Mouse (Mus musculus): Measurements from ENCODE around the gene Fras1.
A peak's percentile ranks its signal among the peaks of the same experiment; 100 is the strongest.

Fras1 gene

GRCm38 (mm10) chr5:96747195-96747984 is 373.6 kb downstream of the Fras1 start:
- no peak for ATAC-seq (ENCODE audit: insufficient number of reproducible peaks, low FRiP score, low TSS enrichment)

- ATAC-seq (ENCODE audit: insufficient number of reproducible peaks, low FRiP score, low TSS enrichment), result no peak
Measured at GRCm38 (mm10) chr5:96757615-96758014, 383.9 kb downstream of the Fras1 start.

GRCm38 (mm10) chr5:96762021-96762420 is 388.3 kb downstream of the Fras1 start:
- no peak for ATAC-seq (ENCODE audit: insufficient number of reproducible peaks, low FRiP score, low TSS enrichment)

- 0 out of 2 replicates have a peak, but pooled peaks have one; percentile 11 for ATAC-seq (ENCODE audit: insufficient number of reproducible peaks, low FRiP score, low TSS enrichment)
Measured at GRCm38 (mm10) chr5:96768846-96769471, 395.2 kb downstream of the Fras1 start.

- no peak for ATAC-seq (ENCODE audit: insufficient number of reproducible peaks, low FRiP score, low TSS enrichment)
Measured at GRCm38 (mm10) chr5:96783506-96784288, 409.9 kb downstream of the Fras1 start.

GRCm38 (mm10) chr5:96785096-96785495 is 411.3 kb downstream of the Fras1 start:
- no peak for ATAC-seq (ENCODE audit: insufficient number of reproducible peaks, low FRiP score, low TSS enrichment)

- no peak; the same call in 1 of the 2 replicates for ATAC-seq (ENCODE audit: insufficient number of reproducible peaks, low FRiP score, low TSS enrichment)
Measured at GRCm38 (mm10) chr5:96792422-96792821, 418.7 kb downstream of the Fras1 start.

GRCm38 (mm10) chr5:96792936-96793718 is 419.4 kb downstream of the Fras1 start, which contains the start of gene Anxa3:
Anxa3 (plus strand) TSS chr5:96793339.
- no peak; the same call in 1 of the 2 replicates for ATAC-seq (ENCODE audit: insufficient number of reproducible peaks, low FRiP score, low TSS enrichment)

GRCm38 (mm10) chr5:96793953-96794635 is 420.3 kb downstream of the Fras1 start:
- no peak for ATAC-seq (ENCODE audit: insufficient number of reproducible peaks, low FRiP score, low TSS enrichment)

- ATAC-seq (ENCODE audit: insufficient number of reproducible peaks, low FRiP score, low TSS enrichment), result no peak
Measured at GRCm38 (mm10) chr5:96795752-96796151, 422.0 kb downstream of the Fras1 start.

GRCm38 (mm10) chr5:96797465-96797864 is 423.7 kb downstream of the Fras1 start:
- ATAC-seq (ENCODE audit: insufficient number of reproducible peaks, low FRiP score, low TSS enrichment), result no peak

GRCm38 (mm10) chr5:96799165-96799564 is 425.4 kb downstream of the Fras1 start:
- no peak for ATAC-seq (ENCODE audit: insufficient number of reproducible peaks, low FRiP score, low TSS enrichment)

- ATAC-seq (ENCODE audit: insufficient number of reproducible peaks, low FRiP score, low TSS enrichment), result no peak
Measured at GRCm38 (mm10) chr5:96799969-96800368, 426.2 kb downstream of the Fras1 start.

- ATAC-seq (ENCODE audit: insufficient number of reproducible peaks, low FRiP score, low TSS enrichment), result no peak
Measured at GRCm38 (mm10) chr5:96802185-96802584, 428.4 kb downstream of the Fras1 start.

- ATAC-seq (ENCODE audit: insufficient number of reproducible peaks, low FRiP score, low TSS enrichment), result no peak
Measured at GRCm38 (mm10) chr5:96803091-96803490, 429.3 kb downstream of the Fras1 start.

GRCm38 (mm10) chr5:96804304-96804703 is 430.5 kb downstream of the Fras1 start:
- no peak for ATAC-seq (ENCODE audit: insufficient number of reproducible peaks, low FRiP score, low TSS enrichment)

GRCm38 (mm10) chr5:96804813-96805212 is 431.1 kb downstream of the Fras1 start:
- ATAC-seq (ENCODE audit: insufficient number of reproducible peaks, low FRiP score, low TSS enrichment), result no peak

GRCm38 (mm10) chr5:96810620-96811019 is 436.9 kb downstream of the Fras1 start:
- ATAC-seq (ENCODE audit: insufficient number of reproducible peaks, low FRiP score, low TSS enrichment), result no peak

GRCm38 (mm10) chr5:96824769-96825327 is 451.1 kb downstream of the Fras1 start:
- ATAC-seq (ENCODE audit: insufficient number of reproducible peaks, low FRiP score, low TSS enrichment), result no peak

All from cerebellum, adult (tissue).